Mouse (Mus musculus): ENCODE results near the gene Cacna1e.

Cacna1e gene

DNA sequence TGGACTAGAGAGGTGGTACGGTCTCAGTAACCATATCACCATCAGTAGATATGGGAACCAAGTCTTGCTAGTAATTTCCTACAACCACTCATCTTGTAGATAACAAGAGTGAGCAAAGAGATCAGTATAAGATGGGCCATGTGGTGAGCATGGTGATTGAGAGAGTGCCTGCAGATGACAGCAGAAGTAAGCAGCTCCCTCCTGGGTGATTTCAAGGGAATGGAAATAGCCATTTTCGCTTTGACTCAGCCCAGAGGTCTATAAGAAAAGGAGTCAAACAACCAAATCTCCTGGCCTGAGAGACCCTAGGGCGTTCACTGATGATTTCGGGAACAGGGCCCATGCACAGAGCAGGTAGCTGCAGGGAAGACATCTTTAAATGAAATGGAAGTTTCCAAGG, 45.0 kb downstream of the Cacna1e start:
- no peak for DNase-seq (ENCODE audit: low spot score in 2 of 2)

DNA sequence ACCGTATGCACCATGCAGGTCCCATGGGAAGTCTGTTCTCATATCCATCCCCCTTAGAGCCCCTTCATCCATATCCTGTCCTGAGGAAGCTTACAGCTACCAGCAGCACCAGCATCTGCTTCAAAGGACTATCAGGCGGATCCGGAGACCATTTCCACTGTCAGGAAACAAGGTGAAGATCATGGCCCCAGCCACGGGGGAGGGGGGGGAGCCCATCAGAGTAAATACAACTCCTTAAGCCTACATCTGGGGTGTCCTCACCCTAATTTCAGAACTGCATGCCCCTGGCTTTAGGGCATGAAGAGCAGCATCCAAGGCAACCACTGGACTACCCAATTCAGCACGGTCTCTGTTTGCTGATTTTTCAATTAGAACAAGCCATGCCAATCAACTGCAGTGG, 47.8 kb downstream of the Cacna1e start:
- no peak for DNase-seq (ENCODE audit: low spot score in 2 of 2)

- no peak for DNase-seq (ENCODE audit: low spot score in 2 of 2)
These were observed 52.1 kb downstream of the Cacna1e start for GRCm38 (mm10) chr1:154832168-154832539.

DNA sequence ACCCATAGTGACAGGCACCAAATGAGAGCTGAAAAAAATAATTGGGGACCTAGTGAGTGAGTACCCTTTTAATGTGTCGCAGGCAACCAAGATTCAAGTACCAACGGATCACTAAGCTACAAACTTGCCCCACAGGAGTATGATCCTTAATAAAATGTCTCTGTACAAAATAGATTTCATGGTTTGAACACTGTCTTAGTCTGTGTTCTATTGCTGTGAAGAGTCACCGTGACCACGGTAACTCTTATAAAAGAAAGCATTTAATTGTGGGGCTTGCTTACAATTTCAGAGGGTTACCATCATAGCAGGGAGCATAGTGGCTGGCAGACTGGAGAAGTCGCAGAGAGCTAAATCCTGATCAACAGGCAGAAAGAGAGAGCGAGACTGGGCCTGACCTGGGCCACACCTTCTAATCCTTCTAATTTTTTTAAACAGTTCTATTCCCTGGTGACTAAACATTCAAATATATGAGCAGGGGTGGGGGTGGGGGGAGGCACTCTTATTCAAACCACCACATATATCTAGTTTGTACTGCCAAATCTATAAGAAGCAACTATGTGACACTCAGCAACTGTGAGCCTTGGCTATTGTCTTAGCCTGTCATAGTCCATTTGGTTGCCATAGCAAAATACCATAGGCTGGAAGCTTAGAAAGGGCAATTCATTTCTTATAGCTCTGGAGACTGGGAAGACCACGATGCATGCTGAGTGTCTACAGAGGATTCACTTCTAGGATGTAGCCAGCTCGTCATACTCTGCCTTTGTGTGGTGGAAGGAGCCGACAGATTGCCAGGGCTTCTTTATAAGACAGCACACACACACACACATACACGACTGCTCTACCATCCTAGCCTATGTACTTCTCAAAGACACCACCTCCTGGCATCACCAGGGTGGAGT, 52.8 kb downstream of the Cacna1e start:
- no peak for DNase-seq (ENCODE audit: low spot score in 2 of 2)

DNA sequence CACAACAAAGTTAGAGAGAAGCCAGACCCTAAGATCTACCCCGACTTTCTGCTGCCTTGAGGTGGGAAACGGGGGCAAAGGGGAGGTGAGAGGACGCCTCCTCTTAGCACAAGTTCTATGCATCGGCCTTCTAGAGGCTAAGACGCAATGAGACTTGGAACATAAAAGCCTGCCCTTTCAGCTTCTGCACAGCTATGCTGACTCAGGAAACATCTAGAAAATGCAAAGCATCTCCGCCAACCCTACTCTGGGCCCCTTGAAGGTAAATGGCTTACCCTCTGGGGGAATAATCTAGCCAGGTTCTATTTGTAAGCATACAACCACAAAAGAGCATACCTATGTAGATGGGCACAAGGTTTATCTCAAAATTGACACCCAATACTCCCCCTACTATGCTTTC, 54.2 kb downstream of the Cacna1e start:
- no peak for DNase-seq (ENCODE audit: low spot score in 2 of 2)

- no peak for DNase-seq (ENCODE audit: low spot score in 2 of 2)
These were observed 61.2 kb downstream of the Cacna1e start for GRCm38 (mm10) chr1:154823098-154823497.

DNA sequence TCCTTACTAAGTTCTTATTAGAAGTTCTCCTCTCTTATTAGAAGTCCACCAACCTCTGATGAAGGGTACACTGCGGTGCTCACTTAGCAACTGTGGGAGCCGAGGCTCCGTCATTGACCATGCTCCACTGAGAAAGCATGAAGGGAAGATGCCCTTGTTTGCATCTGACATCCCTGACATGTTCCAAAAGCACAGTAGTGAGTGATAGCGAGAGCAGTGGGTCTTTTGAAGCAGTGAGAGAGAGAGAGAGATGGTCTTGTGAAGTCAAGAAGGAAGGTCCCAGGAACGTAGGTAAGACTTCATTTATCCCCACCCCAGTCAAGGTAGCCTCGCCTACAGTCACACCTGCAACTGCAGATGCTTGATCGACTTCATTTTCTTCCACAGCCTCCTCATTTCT, 63.9 kb downstream of the Cacna1e start:
- no peak for DNase-seq (ENCODE audit: low spot score in 2 of 2)

GRCm38 (mm10) chr1:154819960-154820359, 64.3 kb downstream of the Cacna1e start:
- DNase-seq (ENCODE audit: low spot score in 2 of 2), result no peak

GRCm38 (mm10) chr1:154818742-154819141, 65.6 kb downstream of the Cacna1e start:
- DNase-seq (ENCODE audit: low spot score in 2 of 2), result no peak

DNA sequence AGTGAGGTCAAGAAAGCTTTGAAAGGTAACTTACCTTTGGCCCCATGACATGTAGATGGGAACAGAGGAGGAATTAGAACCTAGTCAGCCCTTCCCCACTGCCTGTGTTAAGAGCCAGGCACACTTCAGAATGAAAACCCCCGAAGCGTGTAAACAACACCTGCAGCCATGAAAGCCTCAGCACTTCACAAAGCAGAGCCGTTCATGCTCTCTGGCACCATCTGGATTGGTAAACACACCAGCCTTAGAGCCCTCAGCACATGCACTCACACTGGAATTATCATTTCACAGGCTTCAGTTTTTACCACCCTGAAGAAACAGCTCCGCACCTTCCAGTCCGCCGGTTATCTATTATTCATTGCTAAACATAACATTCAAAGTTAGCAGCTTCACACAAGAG, 67.5 kb downstream of the Cacna1e start:
- no peak for DNase-seq (ENCODE audit: low spot score in 2 of 2)

GRCm38 (mm10) chr1:154816267-154816666, 68.0 kb downstream of the Cacna1e start:
- no peak for DNase-seq (ENCODE audit: low spot score in 2 of 2)

DNA sequence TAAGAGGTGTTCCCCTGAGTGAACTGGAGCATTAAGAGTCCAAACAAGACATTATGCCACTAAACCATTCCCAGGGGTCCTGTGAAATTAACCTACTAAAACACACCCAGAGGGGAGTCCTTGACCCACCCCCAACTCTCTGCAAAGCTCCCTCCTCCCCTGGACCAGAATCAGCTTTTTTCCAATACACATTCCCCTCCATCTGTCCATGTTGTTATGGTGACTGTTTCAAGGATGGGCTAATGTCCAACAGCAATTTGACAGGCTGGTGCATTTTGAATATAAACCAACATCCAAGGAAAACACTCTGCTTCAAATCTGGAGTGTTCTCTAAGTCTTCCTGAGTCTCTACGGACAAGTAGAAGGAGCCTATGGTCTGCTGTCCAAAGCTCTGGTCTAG, 78.6 kb downstream of the Cacna1e start:
- no peak for DNase-seq (ENCODE audit: low spot score in 2 of 2)

DNA sequence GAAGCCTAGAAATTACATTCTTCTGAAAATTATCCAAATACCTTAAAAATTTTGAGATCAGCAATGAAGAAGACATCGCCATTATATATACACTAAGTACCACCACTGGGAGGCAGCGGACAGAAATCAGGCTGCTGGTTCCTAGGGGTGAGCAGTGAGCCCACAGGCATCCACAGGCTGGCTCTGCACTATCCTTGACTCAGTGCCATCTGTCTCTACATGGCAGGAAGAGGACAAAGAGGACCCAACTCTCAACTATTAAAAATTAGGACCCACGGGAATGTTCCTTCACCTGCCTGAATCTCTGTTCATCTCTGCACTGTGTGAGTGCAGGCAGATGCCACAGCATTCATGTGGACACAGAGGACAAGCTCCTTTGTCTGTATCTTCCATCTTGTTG, 79.3 kb downstream of the Cacna1e start:
- no peak for DNase-seq (ENCODE audit: low spot score in 2 of 2)

DNA sequence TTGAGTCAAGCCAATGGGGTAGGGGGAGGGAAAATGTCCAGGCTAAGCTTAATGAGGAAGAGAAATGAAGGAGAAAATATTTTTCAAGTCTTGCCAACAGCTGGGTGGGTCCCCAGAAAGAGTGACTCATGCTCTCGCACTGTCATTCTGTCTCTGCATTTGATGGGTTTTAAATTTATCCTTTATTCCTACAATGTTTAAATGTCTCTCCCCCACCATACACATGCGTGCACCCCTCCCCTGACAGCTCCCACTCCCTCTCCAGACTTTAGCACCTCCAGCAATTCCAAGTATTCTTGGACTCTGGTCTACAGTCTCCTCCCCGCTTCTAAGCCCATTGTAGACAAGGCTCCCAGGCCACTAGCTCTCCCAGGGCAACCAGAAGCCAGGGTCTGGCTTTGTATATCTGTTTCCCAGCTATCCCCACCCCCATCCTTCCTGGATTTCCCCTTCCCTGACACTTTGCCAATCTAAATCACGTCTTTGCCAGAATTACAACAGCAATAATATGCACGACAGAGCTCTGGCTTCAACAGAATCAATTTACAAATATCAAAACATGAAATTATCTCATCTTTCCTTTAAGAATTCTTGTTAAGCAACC, 81.9 kb downstream of the Cacna1e start:
- DNase-seq (ENCODE audit: low spot score in 2 of 2), result no peak

GRCm38 (mm10) chr1:154799257-154799656, 85.0 kb downstream of the Cacna1e start:
- no peak for DNase-seq (ENCODE audit: low spot score in 2 of 2)

- DNase-seq (ENCODE audit: low spot score in 2 of 2), result no peak
These were observed 85.5 kb downstream of the Cacna1e start for GRCm38 (mm10) chr1:154798771-154799170.

- no peak for DNase-seq (ENCODE audit: low spot score in 2 of 2)
These were observed 87.6 kb downstream of the Cacna1e start for GRCm38 (mm10) chr1:154796685-154797084.

GRCm38 (mm10) chr1:154794518-154794951, 89.8 kb downstream of the Cacna1e start:
- no peak for DNase-seq (ENCODE audit: low spot score in 2 of 2)

GRCm38 (mm10) chr1:154791544-154792174, 92.6 kb downstream of the Cacna1e start:
- DNase-seq (ENCODE audit: low spot score in 2 of 2), result peak in 1 of 2 experiments; percentile 24

GRCm38 (mm10) chr1:154788491-154788890, 95.8 kb downstream of the Cacna1e start:
- peak in 1 of 2 experiments; percentile 19 for DNase-seq (ENCODE audit: low spot score in 2 of 2)

- peak; percentile 62 to 83 for DNase-seq (ENCODE audit: low spot score in 2 of 2)
These were observed 96.2 kb downstream of the Cacna1e start for GRCm38 (mm10) chr1:154788069-154788468.

- no peak for DNase-seq (ENCODE audit: low spot score in 2 of 2)
These were observed 96.9 kb downstream of the Cacna1e start for GRCm38 (mm10) chr1:154787418-154787817.

DNA sequence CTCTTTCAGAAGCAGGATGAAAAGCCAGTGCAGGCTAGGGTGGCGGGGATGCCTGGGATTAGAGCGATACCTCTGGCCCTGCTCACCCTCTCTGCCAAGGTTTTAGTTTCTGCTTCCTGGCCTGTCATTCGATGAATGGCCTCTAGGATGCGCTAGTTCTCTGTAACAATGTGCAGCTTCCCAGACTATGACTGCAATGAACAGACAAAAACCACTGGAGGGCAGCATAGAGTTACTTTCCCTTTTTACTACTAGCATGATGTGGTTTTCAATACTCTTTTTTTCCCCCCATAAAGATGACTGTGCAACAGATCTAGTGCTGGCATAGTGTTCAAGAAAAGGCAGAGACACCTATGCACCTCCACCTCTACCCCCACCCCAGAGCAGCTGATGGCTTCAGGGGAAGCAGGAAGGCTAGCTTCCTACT, 98.0 kb downstream of the Cacna1e start:
- peak; percentile 62 to 75 for DNase-seq (ENCODE audit: low spot score in 2 of 2)
